Mouse (Mus musculus) heart, adult 2 months (tissue): Measurements from ENCODE around the gene Kat6b. TPM values are rescaled to one million over a fixed set of nuclear protein-coding genes. Genes with fewer than 3 reads are reported as not detected.

Source experiments
- DNase-seq, 2 experiments: peaks; one replicate each; pipeline ENCODE4 v3.0.0; 2021
- H3K27ac ChIP-seq: fragments of 200-600 bp; 2 replicates; pipeline ENCODE4 v1.8.1; 2022
- H3K27me3 ChIP-seq: fragments of 200-500 bp; 2 replicates; pipeline ENCODE4 v1.6.1; 2012; ENCODE audit warnings: mild to moderate bottlenecking, low read length, inconsistent platforms, mixed read lengths; ENCODE audit not compliant: control insufficient read depth, insufficient read depth
- H3K36me3 ChIP-seq: fragments of 200-500 bp; 2 replicates; pipeline ENCODE4 v1.6.1; 2012; ENCODE audit warnings: low read length, inconsistent platforms; ENCODE audit not compliant: control insufficient read depth, insufficient read depth
- H3K4me1 ChIP-seq: fragments of 200-500 bp; 2 replicates; pipeline ENCODE4 v1.6.1; 2011; ENCODE audit warnings: low read length; ENCODE audit not compliant: control insufficient read depth, insufficient read depth
- H3K4me3 ChIP-seq: fragments of 200-600 bp; 2 replicates; pipeline ENCODE4 v1.8.1; 2022
- H3K79me2 ChIP-seq: fragments of 200-500 bp; replicated peaks from 2 replicates; pipeline ENCODE4 v1.6.1; 2012; ENCODE audit warnings: mild to moderate bottlenecking, inconsistent platforms, low read length, moderate library complexity, mixed read lengths; ENCODE audit not compliant: control insufficient read depth, insufficient read depth
- H3K9ac ChIP-seq: fragments of 200-500 bp; 2 replicates; pipeline ENCODE4 v1.6.1; 2012; ENCODE audit warnings: low read depth, mild to moderate bottlenecking, control low read depth, inconsistent platforms, low read length, mixed read lengths
- CTCF ChIP-seq: fragments of 200-600 bp; IDR thresholded peaks from 2 replicates; pipeline ENCODE4 v1.8.1; 2022; ENCODE audit warnings: antibody characterized with exemption, mild to moderate bottlenecking, moderate library complexity
- EP300 ChIP-seq: fragments of 200-500 bp; IDR thresholded peaks from 2 replicates; pipeline ENCODE4 v1.6.1; 2011; ENCODE audit warnings: low read depth, low read length, control low read depth; ENCODE audit not compliant: insufficient read depth
- POLR2A ChIP-seq: fragments of 200-500 bp; IDR thresholded peaks from 2 replicates; pipeline ENCODE4 v1.6.1; 2011; ENCODE audit warnings: mild to moderate bottlenecking, low read depth, low read length, control low read depth; ENCODE audit not compliant: insufficient read depth
- WGBS: fragments of 180-500 bp; shearing (Covaris S2); methylation state at CpG from one replicate; pipeline ENCODE4 v1.1.7; 2018; 5-methylcytosine and 5-hydroxymethylcytosine counted together
- intact Hi-C: fragments of 180-260 bp; cut with DNase I; formaldehyde crosslinking; loops from one replicate; pipeline ENCODE4 v1.15.1; 2025
- polyA plus RNA-seq: library from polyadenylated mRNA; depleted of rRNA; stranded (reverse); fragments of >200 nt; gene quantifications from 2 replicates; pipeline ENCODE4 v1.2.3, GENCODE M21; 2012
- total RNA-seq, 2 experiments: library from RNA; stranded (reverse); gene quantifications; 2 replicates each; pipeline ENCODE4 v1.2.3; 2021

The Kat6b gene
- total and polyA plus RNA-seq, 3 experiments: 9.0 to 27.9 (median 26.6) TPM

- no peak for DNase-seq
- TF ChIP-seq POLR2A: no peak
- TF ChIP-seq CTCF: no peak
- no peak for TF ChIP-seq EP300
- H3K9ac ChIP-seq: no peak overlapping the region
- 48% methylated on average over 8 of the region's 8 CpGs for WGBS
- no peaks in the 10 kb centered on the region; the same call in 1 of the 2 replicates for H3K4me1 ChIP-seq
- H3K27me3 ChIP-seq: no peaks in the 10 kb centered on the region
- H3K36me3 ChIP-seq: no peaks in the 10 kb centered on the region
- no peaks in the 10 kb centered on the region for H3K79me2 ChIP-seq
- no peak overlapping the region for H3K4me3 ChIP-seq
- intact Hi-C loops: no loop called here
- no peak overlapping the region for H3K27ac ChIP-seq
These were observed 198.5 kb downstream of the Kat6b start for GRCm38 (mm10) chr14:21679631-21680201.

- H3K4me1 ChIP-seq: no peaks in the 10 kb centered on the region; the same call in 1 of the 2 replicates
These were observed 201.5 kb downstream of the Kat6b start for GRCm38 (mm10) chr14:21682681-21683129.

GRCm38 (mm10) chr14:21683834-21684233 lies 202.6 kb downstream of the Kat6b start:
- no peak for TF ChIP-seq POLR2A
- no peak for TF ChIP-seq CTCF
- TF ChIP-seq EP300: no peak
- H3K9ac ChIP-seq: no peak overlapping the region
- H3K27ac ChIP-seq: no peak overlapping the region
- no peak for DNase-seq
- H3K4me3 ChIP-seq: no peak overlapping the region
- H3K36me3 ChIP-seq: no peaks in the 10 kb centered on the region
- H3K79me2 ChIP-seq: no peaks in the 10 kb centered on the region
- peaks cover 3% of the 10 kb centered on the region; the same call in 1 of the 2 replicates for H3K27me3 ChIP-seq
- intact Hi-C loops: no loop called here
- H3K4me1 ChIP-seq: no peaks in the 10 kb centered on the region; the same call in 1 of the 2 replicates
- 76% methylated on average over 4 of the region's 4 CpGs for WGBS

More at GRCm38 (mm10) chr14:21682681-21683129, 201.5 kb downstream of the Kat6b start:
- WGBS: 12% methylated on average over 9 of the region's 9 CpGs
- Histone ChIP-seq H3K79me2 (no peaks in the 10 kb centered on the region), H3K4me3 (no peak overlapping the region), H3K36me3 (no peaks in the 10 kb centered on the region), H3K9ac (no peak overlapping the region), H3K27ac (no peak overlapping the region), H3K27me3 (peaks cover 3% of the 10 kb centered on the region; the same call in 1 of the 2 replicates)
- TF ChIP-seq POLR2A: no peak
- no peak for TF ChIP-seq EP300
- no peak for TF ChIP-seq CTCF
- DNase-seq: peak in 1 of 2 experiments; percentile 41
- intact Hi-C loops: no loop called here

- no peak for DNase-seq
- H3K27ac ChIP-seq: no peak overlapping the region
- TF ChIP-seq POLR2A (no peak), EP300 (no peak), CTCF (no peak)
- no peaks in the 10 kb centered on the region for H3K4me1 ChIP-seq
- H3K36me3 ChIP-seq: no peaks in the 10 kb centered on the region
- no peak overlapping the region for H3K9ac ChIP-seq
- WGBS: 91% methylated on average over 10 of the region's 10 CpGs
- peaks cover 3% of the 10 kb centered on the region; the same call in 1 of the 2 replicates for H3K27me3 ChIP-seq
- no peaks in the 10 kb centered on the region for H3K79me2 ChIP-seq
- no peak overlapping the region for H3K4me3 ChIP-seq
- intact Hi-C loops: no loop called here
These were observed 204.3 kb downstream of the Kat6b start for GRCm38 (mm10) chr14:21685411-21686146.

- no peaks in the 10 kb centered on the region for H3K79me2 ChIP-seq
- intact Hi-C loops: no loop called here
- no peak for DNase-seq
- no peak overlapping the region for H3K27ac ChIP-seq
- no peaks in the 10 kb centered on the region for H3K36me3 ChIP-seq
- no peak overlapping the region for H3K9ac ChIP-seq
- TF ChIP-seq CTCF (no peak), POLR2A (no peak), EP300 (no peak)
- no peak overlapping the region for H3K4me3 ChIP-seq
- H3K4me1 ChIP-seq: no peaks in the 10 kb centered on the region
- WGBS: 24% methylated on average over 47 of the region's 49 CpGs
- peaks cover 3% of the 10 kb centered on the region; the same call in 1 of the 2 replicates for H3K27me3 ChIP-seq
These were observed 205.4 kb downstream of the Kat6b start for GRCm38 (mm10) chr14:21686376-21687279.
